8 mouse cellular contexts compared by ENCODE assay signal in the genomic region with DNA sequence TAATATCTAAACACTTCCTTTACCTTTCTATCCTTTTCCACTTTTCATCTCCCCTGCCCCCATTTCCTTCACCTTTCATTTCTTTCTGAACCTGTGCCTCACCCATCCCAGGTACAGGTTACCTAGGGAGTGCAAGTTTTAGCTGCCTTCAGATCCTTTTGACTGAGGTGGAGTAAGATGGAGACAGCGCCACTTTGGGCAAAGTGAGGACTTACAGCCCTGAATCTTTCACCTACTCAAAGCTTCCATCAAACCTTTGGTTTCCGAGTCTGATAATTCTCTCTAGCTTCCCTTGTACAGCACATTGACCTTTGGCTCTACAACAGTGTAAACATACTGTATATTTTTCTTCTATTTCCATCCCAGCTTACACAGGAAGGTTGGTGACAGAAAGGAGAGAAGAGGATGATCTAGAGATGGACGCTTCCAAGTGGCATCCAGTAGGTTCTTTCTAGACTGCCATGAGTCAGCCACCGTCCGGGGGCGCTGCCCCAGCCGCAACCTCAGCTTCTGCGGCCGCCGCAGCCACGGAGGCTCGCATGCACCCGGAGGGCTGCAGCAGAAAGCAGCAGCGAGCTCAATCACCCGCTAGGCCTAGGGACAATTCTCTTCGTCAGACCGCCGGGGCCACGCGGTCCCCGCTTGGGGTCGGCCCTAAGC. TPM values are rescaled to one million over a fixed set of nuclear protein-coding genes. Genes with fewer than 3 reads are reported as not detected.
DNase-seq lines count a peak whose midpoint lies in the region; ATAC-seq and TF ChIP-seq lines count a peak whose summit lies in the region.
"Had no signal": no experiment of that assay in that cellular context is flagged by ENCODE, and none has a peak within 500 bp of the region (broad histone marks: within the 10 kb centered on the region; RNA-seq: fewer than 3 reads in every experiment).

No protein-coding gene starts in this region.

- peak overlapping the region; percentile 89 for H3K4me2 ChIP-seq in lung, embryonic 14.5 days
- H3K4me2 ChIP-seq in hindbrain, embryonic 13.5 days, result peak overlapping the region; percentile 93
- H3K4me2 ChIP-seq in midbrain, embryonic 13.5 days (replicated peaks), result peak overlapping the region; percentile 86

- WGBS in lung, embryonic 14.5 days, result under 1% methylated on average over 22 of the region's 22 CpGs
- under 1% methylated on average over 22 of the region's 22 CpGs for WGBS in hindbrain, embryonic 13.5 days
- under 1% methylated on average over 22 of the region's 22 CpGs for WGBS in midbrain, embryonic 13.5 days

- peaks cover 3% of the 10 kb centered on the region; the same call in 1 of the 2 replicates for H3K4me1 ChIP-seq in lung, embryonic 14.5 days (ENCODE audit: insufficient read depth)
- peaks cover 45% of the 10 kb centered on the region for H3K4me1 ChIP-seq in hindbrain, embryonic 13.5 days (replicated peaks)
- H3K4me1 ChIP-seq in midbrain, embryonic 13.5 days (replicated peaks), result peaks cover 46% of the 10 kb centered on the region

- no peak for ATAC-seq in lung, embryonic 14.5 days (ENCODE audit: insufficient read depth)
- no peak for ATAC-seq in hindbrain, embryonic 13.5 days (ENCODE audit: low FRiP score)
- ATAC-seq in midbrain, embryonic 13.5 days, result no peak; the same call in none of the 2 replicates
- ATAC-seq in erythroblast, adult 5-6 weeks (replicated peaks; ENCODE audit: low FRiP score, poor library complexity, severe bottlenecking), result no peak

- no peak overlapping the region for H3K9ac ChIP-seq in lung, embryonic 14.5 days
- peak overlapping the region; percentile 96 for H3K9ac ChIP-seq in hindbrain, embryonic 13.5 days
- peak overlapping the region; percentile 95 for H3K9ac ChIP-seq in midbrain, embryonic 13.5 days (replicated peaks)

- H3K9me3 ChIP-seq in lung, embryonic 14.5 days (ENCODE audit: low read depth, low read length), result no peaks in the 10 kb centered on the region
- H3K9me3 ChIP-seq in hindbrain, embryonic 13.5 days, result no peaks in the 10 kb centered on the region
- H3K9me3 ChIP-seq in midbrain, embryonic 13.5 days, result no peaks in the 10 kb centered on the region

- no peak overlapping the region for H3K27ac ChIP-seq in lung, embryonic 14.5 days (ENCODE audit: low read depth)
- peak overlapping the region; percentile 96 for H3K27ac ChIP-seq in hindbrain, embryonic 13.5 days
- H3K27ac ChIP-seq in midbrain, embryonic 13.5 days, result peak overlapping the region; percentile 96

- H3K4me3 ChIP-seq in lung, embryonic 14.5 days (ENCODE audit: low read depth, low read length), result peak overlapping the region; percentile 44
- peak overlapping the region; percentile 84 for H3K4me3 ChIP-seq in hindbrain, embryonic 13.5 days
- peak overlapping the region; percentile 86 for H3K4me3 ChIP-seq in midbrain, embryonic 13.5 days (replicated peaks)

- DNase-seq in lung, embryonic 14.5 days, result no peak
- DNase-seq in lung, adult 18-20 months, result no peak
- peak; percentile 82 to 83 for DNase-seq in cerebellum, postnatal 10 days
- no peak for DNase-seq in adrenal gland, adult 2 months

- peaks cover 47% of the 10 kb centered on the region for H3K27me3 ChIP-seq in lung, embryonic 14.5 days (ENCODE audit: insufficient read depth, low read length)
- no peaks in the 10 kb centered on the region for H3K27me3 ChIP-seq in hindbrain, embryonic 13.5 days
- no peaks in the 10 kb centered on the region for H3K27me3 ChIP-seq in midbrain, embryonic 13.5 days

- no peaks in the 10 kb centered on the region for H3K36me3 ChIP-seq in lung, embryonic 14.5 days (ENCODE audit: insufficient read depth)
- peaks cover 7% of the 10 kb centered on the region for H3K36me3 ChIP-seq in hindbrain, embryonic 13.5 days
- peaks cover 11% of the 10 kb centered on the region; the same call in 1 of the 2 replicates for H3K36me3 ChIP-seq in midbrain, embryonic 13.5 days

- no peak for TF ChIP-seq CTCF in lung, embryonic 14.5 days (IDR thresholded peaks at IDR 0.05; ENCODE audit: low read depth)

RNA-seq across cellular contexts. Expression of a gene that starts 2.7 kb away (rescaled TPM):
- polyA plus RNA-seq in lung, embryonic 14.5 days (2014; fragmentation: Nextera tagmentation; extraction: Ambion mirVana), result 0.19 and 0.29 TPM in 2 replicates
- polyA plus RNA-seq in hindbrain, embryonic 13.5 days (2015; fragmentation: Nextera tagmentation; extraction: Ambion mirVana), result 86.1 and 99.0 TPM in 2 replicates
- 89.9 and 96.3 TPM in 2 replicates for polyA plus RNA-seq in midbrain, embryonic 13.5 days (2015; fragmentation: Nextera tagmentation; extraction: Ambion mirVana)
- total RNA-seq in erythroblast, adult 5-6 weeks (2015; ENCODE audit: low replicate concordance), result not detected in 2 replicates
- not detected in 2 replicates for total RNA-seq in erythroblast, adult 5-6 weeks (2017; ENCODE audit: low replicate concordance)
- total RNA-seq in adrenal gland, adult 2 months (2021), result 1 to 10 TPM; 7.5 to 8.7 TPM
- polyA plus RNA-seq in adrenal gland, adult 2 months (2012; rRNA removed), result 2.1 and 3.1 TPM in 2 replicates
- total RNA-seq: common myeloid progenitor, adult 5-6 weeks had no signal

RNA-seq across cellular contexts. Expression of a gene that starts 52.4 kb away (rescaled TPM):
- not detected in 2 replicates for polyA plus RNA-seq in lung, embryonic 14.5 days (2014; fragmentation: Nextera tagmentation; extraction: Ambion mirVana)
- polyA plus RNA-seq in hindbrain, embryonic 13.5 days (2015; fragmentation: Nextera tagmentation; extraction: Ambion mirVana), result 11.7 and 15.4 TPM in 2 replicates
- 11.5 and 14.3 TPM in 2 replicates for polyA plus RNA-seq in midbrain, embryonic 13.5 days (2015; fragmentation: Nextera tagmentation; extraction: Ambion mirVana)
- not detected in 2 replicates for total RNA-seq in erythroblast, adult 5-6 weeks (2015; ENCODE audit: low replicate concordance)
- total RNA-seq in erythroblast, adult 5-6 weeks (2017; ENCODE audit: low replicate concordance), result not detected in 2 replicates
- total RNA-seq in adrenal gland, adult 2 months (2021), result 1 to 10 TPM; 1.6 to 2.4 TPM
- polyA plus RNA-seq in adrenal gland, adult 2 months (2012; rRNA removed), result not detected in 2 replicates
- total RNA-seq: common myeloid progenitor, adult 5-6 weeks had no signal

Comparison
In these comparisons a context has a peak if more than half of its experiments do, and no peak if none do; other contexts are left out.
1. DNase-seq: peak in cerebellum, postnatal 10 days (2 of 2); none in lung, embryonic 14.5 days (single experiment), lung, adult 18-20 months (0 of 2) and adrenal gland, adult 2 months (single experiment).
2. RNA of a gene that starts 2.7 kb away (polyA plus RNA-seq): 86.1 to 99.0 TPM in hindbrain, embryonic 13.5 days and 89.9 to 96.3 TPM in midbrain, embryonic 13.5 days; 2.1 to 3.1 TPM in adrenal gland, adult 2 months and 0.19 to 0.29 TPM in lung, embryonic 14.5 days; every median in the first group is over 10 times any median in the second.
3. RNA of a gene that starts 52.4 kb away (polyA plus RNA-seq): 11.7 to 15.4 TPM in hindbrain, embryonic 13.5 days and 11.5 to 14.3 TPM in midbrain, embryonic 13.5 days; not detected in lung, embryonic 14.5 days and not detected in adrenal gland, adult 2 months; every median in the first group is over 10 times any median in the second.
4. Peak in every context shown above with its lines, with median percentiles within 50 percentile points of each other: H3K4me2 ChIP-seq and H3K4me3 ChIP-seq.